Mouse (Mus musculus) gastrocnemius, adult 8-10 months (tissue): ENCODE results near the gene Usp26. TPM values are rescaled to one million over a fixed set of nuclear protein-coding genes. Genes with fewer than 3 reads are reported as not detected.

Experiments used
- DNase-seq, 2 experiments: peaks; one replicate each; pipeline ENCODE4 v3.0.0; 2022; ENCODE audit warnings: low spot score in 2 of 2
- total RNA-seq, 4 experiments: library from RNA; stranded (reverse); gene quantifications; 2 replicates each; pipeline ENCODE4 v1.2.4; 2022

Gene Usp26
- total RNA-seq, result not detected

DNA sequence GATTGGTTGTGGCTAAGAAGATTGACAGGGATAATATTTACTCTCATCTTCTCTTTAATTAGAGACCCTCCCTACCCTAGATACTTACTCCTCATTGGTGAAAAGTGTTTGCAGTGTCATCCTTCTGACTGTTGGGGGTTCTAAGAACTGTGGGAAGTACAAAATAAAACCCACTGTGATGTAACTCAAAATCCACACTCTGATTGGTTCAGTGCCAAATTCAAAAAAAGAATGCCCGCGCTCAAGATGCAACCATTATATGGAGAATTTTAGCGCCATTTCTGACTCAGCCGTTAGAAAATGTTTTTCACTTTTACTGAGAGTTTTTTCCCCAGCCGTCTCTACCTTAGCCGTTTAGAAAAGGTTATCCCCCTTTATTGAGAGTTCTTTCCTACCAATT lies at the start of gene Usp26:
Usp26 (minus strand) TSS at position 101 of the 400 bp plus-strand sequence.
- no peak for DNase-seq

DNA sequence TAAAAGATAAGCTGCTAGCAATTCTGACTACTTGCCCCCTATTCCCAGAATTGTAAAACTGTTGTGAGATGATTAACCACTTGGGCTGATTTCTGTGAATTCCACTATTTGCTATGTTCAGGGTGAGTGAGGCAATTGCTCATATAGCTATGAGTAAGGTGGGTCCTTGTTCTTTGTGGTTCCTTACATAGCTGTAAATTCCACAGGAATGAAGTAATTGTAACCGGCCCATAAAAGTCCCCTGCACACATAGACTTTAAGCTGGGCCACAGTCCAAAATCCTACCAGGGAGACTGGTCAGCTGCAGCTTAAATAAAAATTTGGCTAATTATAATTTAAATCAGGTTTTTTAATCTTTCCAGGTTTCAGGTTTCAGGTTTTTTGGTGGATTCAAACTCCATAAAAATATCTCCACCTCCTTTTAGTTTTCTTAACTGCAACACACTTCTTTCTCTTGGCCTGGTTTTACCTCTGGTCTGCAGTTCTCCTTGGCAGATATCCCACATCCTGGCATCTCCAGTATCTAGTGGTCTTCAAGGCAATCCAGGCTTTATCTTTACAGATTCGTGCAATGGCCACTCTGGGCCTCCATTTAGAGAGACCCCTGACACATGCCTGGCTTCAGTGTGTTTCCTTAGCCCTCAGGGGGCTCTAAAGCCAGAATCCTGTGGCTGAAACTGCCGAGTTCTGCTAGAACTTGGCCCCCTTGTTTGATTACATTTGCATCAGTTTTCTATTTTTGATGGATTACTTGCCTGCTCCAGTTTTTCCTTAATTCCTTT lies 13.6 kb upstream of the Usp26 start:
- no peak for DNase-seq

DNA sequence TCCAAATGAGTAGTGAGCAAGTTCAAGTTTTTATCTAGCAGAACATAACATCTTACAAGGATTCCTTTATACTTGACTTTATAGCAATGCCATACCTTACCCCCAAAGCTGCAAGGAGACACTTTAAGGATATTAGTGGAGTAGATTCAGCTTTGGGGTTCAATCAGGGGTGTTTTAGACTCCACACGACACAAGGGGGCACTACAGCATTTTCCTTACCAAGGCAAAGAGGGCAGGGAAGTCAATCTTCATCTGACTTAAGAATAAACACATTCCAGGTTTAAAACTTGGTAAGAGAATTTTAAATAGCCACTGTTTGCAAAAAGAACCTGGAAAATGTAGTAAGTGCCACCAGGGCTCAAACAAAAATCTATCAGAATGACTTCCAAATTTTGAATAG lies 33.6 kb downstream of the Usp26 start:
- DNase-seq, result no peak

DNA sequence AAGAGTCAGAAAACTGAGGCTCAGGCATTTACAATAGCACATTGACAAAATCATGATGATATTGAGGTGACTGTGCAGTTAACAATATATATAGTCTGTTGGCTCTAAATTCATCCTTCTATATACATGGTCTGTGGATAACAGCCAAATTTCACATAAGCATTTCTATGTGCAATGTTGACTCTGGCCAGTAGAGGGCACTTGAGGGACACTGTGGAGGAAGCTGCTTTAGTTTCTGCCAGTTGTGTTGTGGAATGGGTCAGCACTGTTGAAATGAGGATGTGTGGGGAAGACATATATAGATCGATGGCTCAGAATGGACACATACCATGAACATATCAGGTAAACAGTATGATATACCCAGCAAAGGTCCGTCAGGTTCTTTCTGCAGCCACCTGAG lies 64.6 kb downstream of the Usp26 start:
- DNase-seq, result peak in 1 of 2 experiments; percentile 2

DNA sequence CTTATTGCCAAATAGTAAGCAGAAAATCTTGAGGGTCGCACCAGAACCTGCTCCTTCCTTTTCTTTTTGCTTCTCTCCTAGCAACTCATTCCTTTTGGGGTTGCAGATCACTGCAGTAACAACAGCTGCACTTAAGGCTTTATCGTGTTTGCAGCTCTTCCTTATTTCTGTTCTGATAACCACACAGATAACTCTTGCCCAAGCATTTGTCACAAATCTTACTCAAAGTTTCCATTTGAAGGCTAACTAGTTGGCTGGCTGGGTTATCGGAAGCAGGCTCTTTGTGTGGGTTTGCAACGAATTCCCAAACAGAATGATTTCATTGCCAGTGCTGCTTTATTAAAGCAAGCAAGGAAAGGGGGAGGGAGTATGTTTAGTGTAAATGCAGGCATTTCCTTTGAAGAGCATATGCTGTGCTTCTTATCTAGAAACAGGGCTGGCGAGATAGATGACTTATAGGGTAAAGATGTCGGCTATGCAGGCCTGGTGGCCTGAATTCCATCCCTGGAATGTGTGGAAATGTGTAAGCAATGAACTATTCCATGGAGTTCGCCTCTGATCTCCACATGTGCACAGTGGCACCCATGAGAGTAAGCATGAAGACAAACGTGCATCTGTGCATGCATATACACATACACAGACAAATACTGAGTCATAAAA lies 86.8 kb downstream of the Usp26 start:
- DNase-seq, result no peak

DNA sequence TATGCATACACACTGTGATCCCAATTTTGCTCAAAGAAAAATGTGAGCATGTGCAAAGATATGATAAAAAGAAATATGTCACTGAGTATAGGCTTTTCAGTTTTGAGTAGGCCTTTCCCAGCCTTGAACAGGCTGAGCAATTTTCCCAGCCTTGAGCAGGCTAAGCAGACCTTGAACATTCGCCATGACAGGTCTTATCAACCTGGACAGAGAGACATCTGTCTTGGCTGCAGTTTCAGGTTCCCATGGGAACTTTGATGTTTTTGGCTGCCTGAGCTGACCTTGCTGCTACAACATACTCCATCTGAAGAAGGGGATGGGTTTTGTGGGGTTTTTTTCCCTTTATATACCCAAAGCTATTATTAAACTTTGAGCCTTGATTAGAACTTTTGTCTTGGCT lies 88.0 kb downstream of the Usp26 start:
- no peak for DNase-seq

Other genes with a start within 250 kb of the Usp26 start
- 1 to 10 TPM; 1.9 to 4.5 (median 2.5) TPM for gene Hs6st2, start 119.4 kb downstream of the Usp26 start, total RNA-seq
- not detected for gene 1700080O16Rik, start 171.5 kb upstream of the Usp26 start, total RNA-seq